Mouse (Mus musculus) kidney, adult 2 months (tissue): Measurements from ENCODE around the gene Proser2. TPM values are rescaled to one million over a fixed set of nuclear protein-coding genes. Genes with fewer than 3 reads are reported as not detected.

ENCODE experiments used
- DNase-seq: peaks from one replicate; pipeline ENCODE4 v3.0.0; 2021
- H3K27ac ChIP-seq: fragments of 200-500 bp; 2 replicates; pipeline ENCODE4 v1.5.1; 2012; ENCODE audit warnings: low read depth, low read length, control low read depth, inconsistent platforms; ENCODE audit not compliant: insufficient read depth
- H3K27me3 ChIP-seq: fragments of 200-500 bp; replicated peaks from 2 replicates; pipeline ENCODE4 v1.6.1; 2012; ENCODE audit warnings: mild to moderate bottlenecking, moderate library complexity, low read length, inconsistent platforms; ENCODE audit not compliant: control insufficient read depth, insufficient read depth
- H3K36me3 ChIP-seq: fragments of 200-500 bp; 2 replicates; pipeline ENCODE4 v1.6.1; 2012; ENCODE audit warnings: mild to moderate bottlenecking, moderate library complexity, low read length, inconsistent platforms; ENCODE audit not compliant: control insufficient read depth, insufficient read depth
- H3K4me1 ChIP-seq: fragments of 200-500 bp; 2 replicates; pipeline ENCODE4 v1.6.1; 2011; ENCODE audit warnings: low read length; ENCODE audit not compliant: control insufficient read depth, insufficient read depth
- H3K4me3 ChIP-seq: fragments of 200-500 bp; 2 replicates; pipeline ENCODE4 v1.5.1; 2011; ENCODE audit warnings: mild to moderate bottlenecking, low read depth, low read length, control low read depth; ENCODE audit not compliant: insufficient read depth
- CTCF ChIP-seq: fragments of 200-500 bp; conservative IDR thresholded peaks from 2 replicates; pipeline ENCODE4 v1.5.1; 2011; ENCODE audit warnings: low read depth, mild to moderate bottlenecking, control low read depth, low read length, moderate library complexity, mixed read lengths; ENCODE audit not compliant: insufficient read depth, insufficient read length
- POLR2A ChIP-seq: fragments of 200-500 bp; IDR thresholded peaks from one replicate; pipeline ENCODE4 v1.6.1; 2011; ENCODE audit warnings: low read depth, low read length, control low read depth
- WGBS: fragments of 180-500 bp; shearing (Covaris S2); methylation state at CpG from one replicate; pipeline ENCODE4 v1.1.7; 2018; 5-methylcytosine and 5-hydroxymethylcytosine counted together
- polyA plus RNA-seq: library from polyadenylated mRNA; depleted of rRNA; stranded (reverse); fragments of >200 nt; gene quantifications from 2 replicates; pipeline ENCODE4 v1.2.3, GENCODE M21; 2012

The Proser2 gene
- polyA plus RNA-seq, 1 experiment, result 7.9 TPM

DNA sequence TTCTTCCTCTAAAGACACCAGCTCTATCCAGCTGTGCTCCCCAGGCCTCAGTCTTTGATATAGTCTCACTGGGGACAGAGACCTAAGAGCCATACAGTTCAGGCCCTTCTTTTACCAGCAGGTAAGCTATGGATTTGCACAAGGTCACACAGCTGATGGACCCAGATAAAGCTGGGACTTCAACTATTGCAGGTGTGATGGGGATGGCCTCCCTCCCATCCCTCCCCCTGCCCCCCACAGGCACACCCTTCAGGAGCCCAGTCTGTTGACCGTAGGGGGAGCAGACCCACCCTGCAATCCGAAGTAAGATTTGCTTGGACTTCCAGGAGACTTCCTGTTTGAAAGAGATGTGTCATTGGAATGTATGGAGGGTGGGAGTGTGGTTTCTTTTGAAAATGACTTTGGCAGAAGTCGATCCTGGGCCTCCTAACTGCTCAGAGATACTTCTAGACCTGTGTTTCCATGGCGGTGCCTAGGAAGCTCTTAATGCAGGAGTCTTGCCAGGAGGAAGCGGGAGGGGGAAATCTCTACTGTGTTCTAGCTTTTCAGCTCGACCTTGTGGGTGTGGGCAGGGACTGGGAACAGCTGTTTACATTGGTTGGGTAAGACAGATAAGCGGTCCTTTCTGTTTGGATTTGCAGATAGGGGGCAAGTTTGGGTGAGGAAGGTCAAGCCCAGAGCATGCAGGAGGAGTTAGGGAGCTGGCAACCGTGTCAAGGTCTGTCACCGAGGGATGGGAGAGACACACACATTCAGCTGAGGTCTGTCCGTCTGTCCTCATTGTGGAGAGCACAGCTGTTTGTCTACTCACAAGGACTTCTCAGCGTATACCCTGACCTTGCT, 58.2 kb downstream of the Proser2 start:
- DNase-seq, result peak; percentile 14
- Histone ChIP-seq H3K36me3 (no peaks in the 10 kb centered on the region), H3K27ac (no peak overlapping the region), H3K4me3 (no peak overlapping the region), H3K27me3 (no peaks in the 10 kb centered on the region), H3K4me1 (peaks cover 2% of the 10 kb centered on the region; the same call in 1 of the 2 replicates)
- TF ChIP-seq POLR2A (no peak), CTCF (no peak)
- WGBS, result 51% methylated on average over 11 of the region's 11 CpGs

GRCm38 (mm10) chr2:6070925-6071324, 59.1 kb downstream of the Proser2 start:
- no peak for DNase-seq
- H3K27ac ChIP-seq, result no peak overlapping the region
- peaks cover 2% of the 10 kb centered on the region; the same call in 1 of the 2 replicates for H3K4me1 ChIP-seq
- no peaks in the 10 kb centered on the region for H3K36me3 ChIP-seq
- H3K4me3 ChIP-seq, result no peak overlapping the region
- 64% methylated on average over 11 of the region's 11 CpGs for WGBS
- TF ChIP-seq CTCF (no peak), POLR2A (no peak)
- no peaks in the 10 kb centered on the region for H3K27me3 ChIP-seq

DNA sequence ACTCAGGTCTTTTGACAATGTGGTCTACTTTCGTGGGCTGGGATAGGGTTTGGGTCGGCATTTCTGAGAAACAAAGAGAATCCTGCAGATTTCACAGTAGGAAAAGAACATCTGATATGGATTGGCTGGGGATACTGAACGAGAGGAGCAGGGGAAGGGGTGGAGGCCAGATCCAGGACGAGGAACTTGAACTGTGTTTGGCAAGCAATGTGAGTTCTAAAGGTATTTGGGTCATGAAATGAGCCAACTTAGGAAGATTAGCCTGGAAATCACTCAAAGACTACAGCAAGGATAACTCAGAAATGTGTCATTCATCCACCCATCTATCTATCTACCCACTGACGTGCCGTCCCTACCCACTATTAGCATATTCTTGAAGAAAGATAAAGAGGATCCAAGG, 62.7 kb downstream of the Proser2 start:
- TF ChIP-seq CTCF, result no peak
- TF ChIP-seq POLR2A, result no peak
- 89% methylated on average over 6 of the region's 6 CpGs for WGBS
- DNase-seq, result no peak
- Histone ChIP-seq H3K27ac (no peak overlapping the region), H3K36me3 (no peaks in the 10 kb centered on the region), H3K27me3 (no peaks in the 10 kb centered on the region), H3K4me3 (no peak overlapping the region), H3K4me1 (no peaks in the 10 kb centered on the region)

GRCm38 (mm10) chr2:6060071-6060804, 69.8 kb downstream of the Proser2 start:
- H3K4me3 ChIP-seq, result no peak overlapping the region
- WGBS, result 85% methylated on average over 10 of the region's 10 CpGs
- DNase-seq, result no peak
- H3K27ac ChIP-seq, result no peak overlapping the region
- no peaks in the 10 kb centered on the region for H3K27me3 ChIP-seq
- no peaks in the 10 kb centered on the region for H3K36me3 ChIP-seq
- no peaks in the 10 kb centered on the region for H3K4me1 ChIP-seq
- no peak for TF ChIP-seq CTCF
- TF ChIP-seq POLR2A, result no peak

DNA sequence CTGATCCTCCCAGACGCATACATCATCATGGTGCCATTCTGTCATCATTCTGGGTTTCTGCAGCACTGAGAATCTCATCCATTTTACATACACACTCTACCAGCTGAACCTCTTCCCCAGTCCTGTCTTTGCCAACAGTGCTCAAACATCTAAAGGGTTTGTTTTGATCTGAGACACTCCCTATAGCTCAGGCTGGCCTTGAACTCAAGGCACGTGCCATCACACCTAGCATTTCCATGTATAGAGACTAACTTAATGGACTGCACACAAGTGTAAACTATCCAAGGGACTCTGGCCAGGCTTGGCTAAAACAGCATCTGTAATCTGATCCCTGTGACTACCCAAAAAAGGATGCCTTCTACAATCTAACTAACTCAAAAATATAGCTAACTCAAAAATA, 70.7 kb downstream of the Proser2 start:
- Histone ChIP-seq H3K36me3 (peaks cover 3% of the 10 kb centered on the region; the same call in 1 of the 2 replicates), H3K27me3 (no peaks in the 10 kb centered on the region), H3K4me3 (no peak overlapping the region), H3K4me1 (no peaks in the 10 kb centered on the region), H3K27ac (no peak overlapping the region)
- WGBS, result 83% methylated on average over 2 of the region's 2 CpGs
- no peak for TF ChIP-seq POLR2A
- TF ChIP-seq CTCF, result no peak
- DNase-seq, result no peak

GRCm38 (mm10) chr2:6056518-6056917, 73.5 kb downstream of the Proser2 start:
- 95% methylated on average over 3 of the region's 3 CpGs for WGBS
- no peak for DNase-seq
- TF ChIP-seq CTCF, result no peak
- no peak for TF ChIP-seq POLR2A

DNA sequence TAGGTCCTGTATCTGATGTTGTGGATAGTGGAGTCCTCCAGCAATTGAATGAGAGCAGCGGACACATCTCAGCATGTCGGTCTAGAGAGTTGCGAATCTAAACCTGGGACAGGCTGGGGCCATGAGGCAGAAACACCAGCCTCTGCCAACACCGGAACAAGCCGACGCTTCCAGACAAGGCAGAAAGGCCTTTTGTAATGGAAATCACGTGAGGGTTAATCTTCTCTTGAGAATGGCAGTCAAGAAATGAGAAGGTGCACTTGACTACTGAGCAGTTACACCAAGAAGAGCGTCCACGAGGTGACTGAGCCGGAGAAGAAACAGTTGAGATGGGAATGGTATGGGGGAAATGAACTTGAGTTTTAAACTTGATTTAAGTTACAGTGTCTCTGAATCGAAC, 74.5 kb downstream of the Proser2 start:
- H3K36me3 ChIP-seq, result peaks cover 16% of the 10 kb centered on the region
- no peak overlapping the region for H3K4me3 ChIP-seq
- H3K4me1 ChIP-seq, result no peaks in the 10 kb centered on the region
- WGBS, result 95% methylated on average over 11 of the region's 11 CpGs
- no peak for TF ChIP-seq POLR2A
- TF ChIP-seq CTCF, result no peak
- no peak overlapping the region for H3K27ac ChIP-seq
- H3K27me3 ChIP-seq, result no peaks in the 10 kb centered on the region
- no peak for DNase-seq

More at GRCm38 (mm10) chr2:6056518-6056917, 73.5 kb downstream of the Proser2 start:
- Histone ChIP-seq H3K27me3 (no peaks in the 10 kb centered on the region), H3K4me3 (no peak overlapping the region), H3K27ac (no peak overlapping the region), H3K4me1 (no peaks in the 10 kb centered on the region), H3K36me3 (peaks cover 12% of the 10 kb centered on the region)
